Mouse (Mus musculus) E14TG2a.4 (cell line): ENCODE data around the gene Selplg.
A peak's percentile ranks its signal among the peaks of the same experiment; 100 is the strongest.

Experiments
- H3K27me3 ChIP-seq: 2 replicates; pipeline ENCODE4 v1.6.1; 2014; ENCODE audit warnings: low read length, control low read depth; ENCODE audit not compliant: insufficient read depth
- H3K36me3 ChIP-seq: 2 replicates; pipeline ENCODE4 v1.6.1; 2014; ENCODE audit warnings: low read length, control low read depth; ENCODE audit not compliant: insufficient read depth
- H3K4me1 ChIP-seq: replicated peaks from 2 replicates; pipeline ENCODE4 v1.6.1; 2014; ENCODE audit warnings: low read depth, low read length, control low read depth
- H3K4me3 ChIP-seq: replicated peaks from 2 replicates; pipeline ENCODE4 v1.5.1; 2014; ENCODE audit warnings: mild to moderate bottlenecking, low read length
- H3K9me3 ChIP-seq: 2 replicates; pipeline ENCODE4 v1.6.1; 2014; ENCODE audit warnings: low read length, control low read depth
- CTCF ChIP-seq: conservative IDR thresholded peaks from 2 replicates; pipeline ENCODE4 v1.5.1; 2014; ENCODE audit warnings: low read length
- NANOG ChIP-seq: IDR thresholded peaks from 2 replicates; pipeline ENCODE4 v1.6.1; 2014; ENCODE audit warnings: borderline replicate concordance, low read length, mixed read lengths
- POU5F1 ChIP-seq: IDR thresholded peaks from 2 replicates; pipeline ENCODE4 v1.6.1; 2014; ENCODE audit warnings: low read length, borderline replicate concordance

The Selplg gene

DNA sequence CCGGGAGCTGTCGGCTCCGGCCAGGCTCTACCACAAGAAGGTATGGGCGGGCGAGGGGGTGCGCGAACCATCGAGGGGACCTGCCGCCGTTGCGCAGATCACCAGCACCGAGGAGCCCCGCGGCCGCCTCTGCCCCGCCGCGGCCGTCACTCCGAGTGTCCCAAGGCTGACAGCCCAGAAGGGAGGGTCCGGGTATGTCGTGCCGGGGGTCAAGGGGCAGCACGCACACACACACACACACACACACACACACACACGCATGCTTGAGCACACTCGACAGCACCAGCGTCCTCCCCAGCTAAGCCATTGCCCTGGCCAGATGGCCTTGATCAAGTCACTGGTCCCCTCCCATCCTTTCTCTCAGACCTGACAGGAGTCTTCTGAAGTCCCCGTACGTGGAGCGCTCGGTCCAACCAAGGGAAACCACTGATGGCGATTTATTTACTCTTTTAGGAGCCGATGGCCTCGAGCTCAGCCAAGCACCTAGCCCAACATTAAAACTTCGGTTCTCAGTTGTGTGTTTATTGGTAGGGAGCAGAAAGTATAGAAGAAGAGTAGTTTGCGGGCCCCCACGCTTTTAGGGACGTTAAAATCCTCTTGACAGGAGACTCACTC is 59.4 kb downstream of the Selplg start:
- peaks cover 55% of the 10 kb centered on the region for H3K4me1 ChIP-seq
- H3K9me3 ChIP-seq = no peaks in the 10 kb centered on the region
- TF ChIP-seq CTCF (no peak), NANOG (no peak), POU5F1 (no peak)

DNA sequence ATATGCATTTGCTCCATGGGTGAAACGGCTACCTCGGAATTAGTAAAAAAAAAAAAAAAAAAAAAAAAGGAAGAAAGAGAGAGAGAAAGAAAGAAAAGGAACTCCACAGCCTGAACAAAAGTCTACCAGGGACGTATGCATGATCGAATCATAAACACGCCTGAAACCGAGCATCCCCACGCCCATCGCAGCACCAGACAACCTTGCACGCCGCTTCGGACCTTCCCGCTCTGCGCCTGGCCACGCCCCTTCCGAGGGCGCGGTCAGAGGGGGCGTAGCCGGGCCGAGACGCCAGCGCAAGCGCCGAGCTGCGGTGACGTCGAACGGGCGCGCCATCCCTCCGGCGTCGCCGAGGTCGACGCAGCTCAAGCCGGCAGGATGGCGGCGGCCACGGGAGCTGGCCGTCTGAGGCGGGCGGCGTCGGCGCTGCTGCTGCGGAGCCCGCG is 60.0 kb downstream of the Selplg start, which contains the start of the genes Sart3 and Iscu:
TSS of gene Sart3 (minus strand) at position 61 of the 446 bp plus-strand sequence.
TSS of gene Iscu (plus strand) at position 299 of the 446 bp plus-strand sequence.
- Histone ChIP-seq H3K4me3 (peak within 1 kb of the TSS; percentile 99), H3K9me3 (no peaks in the 10 kb centered on the region), H3K4me1 (peaks cover 60% of the 10 kb centered on the region), H3K36me3 (peaks cover 64% of the 10 kb centered on the region), H3K27me3 (no peaks in the 10 kb centered on the region)
- TF ChIP-seq CTCF (no peak), NANOG (no peak), POU5F1 (no peak)

More for the DNA sequence above, 59.4 kb downstream of the Selplg start:
- peaks cover 63% of the 10 kb centered on the region for H3K36me3 ChIP-seq
- H3K27me3 ChIP-seq = no peaks in the 10 kb centered on the region
- peak overlapping the region; percentile 99 for H3K4me3 ChIP-seq

DNA sequence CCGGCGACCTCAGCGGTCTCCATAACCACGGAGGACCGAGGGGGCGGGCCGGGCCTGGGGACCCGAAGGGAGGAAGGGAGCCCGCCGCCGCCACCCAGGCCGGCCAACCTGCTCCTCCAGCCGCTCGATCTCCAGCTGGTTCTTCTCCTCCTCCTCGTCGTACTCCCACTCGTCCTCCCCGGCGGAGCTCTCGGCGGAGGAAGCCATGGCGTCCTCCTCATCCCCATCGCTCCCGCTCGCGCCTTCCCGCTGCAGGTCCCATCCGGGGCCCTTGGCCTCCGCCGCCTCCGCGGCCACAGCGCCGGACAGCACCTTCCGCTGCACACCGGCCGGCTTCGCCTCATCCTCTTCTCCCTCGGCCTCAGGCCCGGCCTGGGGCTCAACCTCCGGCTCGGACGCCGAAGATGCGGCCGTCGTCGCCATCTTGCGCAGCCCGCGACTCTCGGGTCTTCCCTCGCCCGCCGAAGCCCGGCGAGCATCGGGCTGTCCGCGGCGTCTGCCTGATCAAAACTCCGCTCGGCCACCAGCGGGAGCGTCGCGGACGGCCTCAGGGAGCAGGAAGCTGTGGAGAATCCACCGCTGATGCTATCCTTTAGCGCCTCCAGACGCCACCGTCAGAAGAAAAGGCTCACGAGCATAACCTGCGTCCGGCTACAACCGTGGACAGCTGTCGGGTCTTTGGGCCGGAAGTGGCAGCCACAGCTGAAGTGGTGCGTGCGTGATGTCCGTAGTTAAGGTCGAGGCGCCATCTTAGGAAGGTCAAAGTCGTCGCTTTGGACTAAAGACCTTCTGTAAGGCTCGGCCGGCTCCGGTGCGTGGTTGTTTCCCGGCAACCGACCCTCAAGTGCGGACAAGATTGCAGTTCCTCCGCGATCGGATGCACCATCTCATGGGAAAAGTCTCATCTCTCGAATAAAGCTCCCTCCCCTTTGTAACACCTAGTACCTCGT is 61.0 kb downstream of the Selplg start:
- H3K9me3 ChIP-seq = no peaks in the 10 kb centered on the region
- peaks cover 63% of the 10 kb centered on the region for H3K4me1 ChIP-seq
- peak overlapping the region; percentile 99 for H3K4me3 ChIP-seq
- no peaks in the 10 kb centered on the region for H3K27me3 ChIP-seq
- TF ChIP-seq CTCF = no peak
- H3K36me3 ChIP-seq = peaks cover 64% of the 10 kb centered on the region

DNA sequence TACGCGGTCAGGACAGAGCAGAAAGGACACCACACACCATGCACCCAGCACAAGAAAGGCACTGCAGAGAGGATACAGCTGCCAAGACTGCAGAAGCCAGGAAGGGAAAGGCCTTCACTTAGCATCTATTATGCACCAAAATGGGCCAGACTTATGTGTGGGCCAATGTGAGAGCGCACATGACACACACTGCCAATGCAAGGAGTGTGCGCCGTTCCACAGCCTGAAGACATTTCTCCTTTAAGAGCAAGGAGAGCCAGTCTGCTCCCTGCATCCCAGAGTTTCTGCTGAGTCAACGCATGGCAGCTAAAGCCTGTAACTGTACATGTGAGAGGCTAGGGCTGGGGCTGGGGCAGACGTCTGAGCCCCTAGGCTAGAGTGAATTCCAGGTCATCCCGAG is 63.6 kb downstream of the Selplg start:
- H3K4me1 ChIP-seq = peaks cover 76% of the 10 kb centered on the region
- H3K4me3 ChIP-seq = peak overlapping the region; percentile 99; the same call in 1 of the 2 replicates
- TF ChIP-seq CTCF = no peak
- no peak for TF ChIP-seq POU5F1
- no peak for TF ChIP-seq NANOG
- peaks cover 64% of the 10 kb centered on the region for H3K36me3 ChIP-seq
- H3K9me3 ChIP-seq = no peaks in the 10 kb centered on the region
- H3K27me3 ChIP-seq = no peaks in the 10 kb centered on the region
